Mouse (Mus musculus) urinary bladder, postnatal 14 days (tissue): ENCODE results near the gene Tax1bp3.

ENCODE experiments used
- DNase-seq: peaks from one replicate; pipeline ENCODE4 v3.0.0; 2021; ENCODE audit warnings: low spot score

Gene Tax1bp3

DNA sequence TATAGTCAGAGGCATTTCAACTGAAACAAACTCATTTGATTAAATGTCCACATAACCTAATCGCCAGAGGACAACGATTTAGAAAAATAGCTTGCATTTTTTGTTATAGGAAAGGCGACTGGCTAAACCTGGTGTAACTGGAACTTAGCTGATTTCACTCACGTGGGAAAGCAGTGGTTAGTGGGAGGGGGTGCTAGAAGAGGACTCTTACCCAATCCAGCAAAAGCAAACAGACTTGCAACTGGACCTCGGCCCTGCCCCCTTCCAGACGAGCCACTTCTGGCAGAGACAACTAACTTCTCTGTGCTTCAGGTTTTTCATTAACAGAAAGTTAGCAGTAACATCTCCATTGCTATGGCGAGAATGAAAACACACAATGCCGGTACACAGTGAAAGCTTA lies 1.3 kb upstream of the Tax1bp3 start:
- peak; percentile 46 for DNase-seq

GRCm38 (mm10) chr11:73176186-73176585 lies 697 bp upstream of the Tax1bp3 start:
- DNase-seq: no peak

GRCm38 (mm10) chr11:73177509-73177875 lies 609 bp downstream of the Tax1bp3 start:
- peak; percentile 93 for DNase-seq

GRCm38 (mm10) chr11:73177895-73178294 lies 1.0 kb downstream of the Tax1bp3 start:
- no peak for DNase-seq

- DNase-seq: no peak
Measured at GRCm38 (mm10) chr11:73185872-73186615, 9.2 kb downstream of the Tax1bp3 start.

DNA sequence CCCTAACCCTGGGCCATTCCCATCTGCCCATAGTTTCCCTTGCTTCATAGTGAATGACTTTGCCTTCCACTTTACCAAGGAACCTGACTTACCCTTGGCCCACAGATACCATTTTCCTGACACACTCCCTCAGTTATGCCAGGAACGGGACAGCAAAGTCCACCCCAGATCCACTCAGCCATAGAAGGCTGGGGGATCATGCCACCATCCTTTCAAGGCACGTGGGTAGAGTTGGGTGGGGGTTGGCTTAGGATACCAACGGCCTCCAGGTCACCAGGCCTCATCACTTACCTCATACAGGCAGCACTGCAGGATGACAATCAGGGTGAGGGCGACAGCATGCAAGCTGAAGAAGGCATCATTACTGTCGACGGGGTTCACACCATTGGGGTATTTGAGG lies 10.3 kb downstream of the Tax1bp3 start:
- DNase-seq: no peak

DNA sequence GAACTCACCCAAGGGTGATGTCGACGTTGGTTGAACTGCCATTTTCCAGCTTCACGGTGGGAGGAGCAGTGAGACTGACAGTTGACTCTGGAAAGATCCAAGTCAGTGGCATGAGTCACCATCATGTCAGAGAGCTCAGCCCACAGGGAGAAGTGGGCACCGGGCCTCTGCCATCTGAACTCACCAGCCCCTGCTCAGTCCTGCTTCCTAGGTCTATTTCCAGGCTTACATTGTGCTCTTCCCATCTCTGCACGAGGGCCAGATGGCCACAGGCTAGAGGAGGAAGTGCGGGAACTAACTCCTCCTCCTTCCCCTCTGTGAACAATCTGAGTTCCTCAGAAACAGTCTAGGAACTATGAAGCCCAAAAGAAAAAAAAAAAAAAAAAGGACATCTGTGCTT lies 16.2 kb downstream of the Tax1bp3 start:
- no peak for DNase-seq

GRCm38 (mm10) chr11:73194444-73194843 lies 17.6 kb downstream of the Tax1bp3 start:
- no peak for DNase-seq

DNA sequence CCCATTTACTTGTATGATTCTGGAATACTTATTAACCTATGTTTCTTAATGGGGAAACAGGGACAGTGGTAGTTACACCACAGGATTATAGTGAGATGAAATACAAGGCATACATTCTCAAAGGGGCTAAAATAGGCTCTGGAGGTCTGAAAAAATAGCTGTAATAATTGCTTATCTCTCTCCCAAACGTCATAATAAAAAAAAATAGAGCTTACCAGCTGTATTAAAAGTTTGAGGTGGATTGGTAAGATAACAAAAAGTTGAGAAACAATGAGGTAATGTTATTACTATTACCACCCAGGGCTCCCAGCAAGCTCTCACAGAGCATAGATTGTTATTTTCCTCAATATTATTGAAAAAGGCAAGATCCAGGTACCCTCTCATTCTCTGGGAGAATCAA lies 21.3 kb downstream of the Tax1bp3 start:
- no peak for DNase-seq

GRCm38 (mm10) chr11:73198603-73199229 lies 21.8 kb downstream of the Tax1bp3 start, which contains the start of gene Ctns:
Gene Ctns, minus strand, starts transcription at chr11:73199042.
- peak; percentile 83 for DNase-seq

DNA sequence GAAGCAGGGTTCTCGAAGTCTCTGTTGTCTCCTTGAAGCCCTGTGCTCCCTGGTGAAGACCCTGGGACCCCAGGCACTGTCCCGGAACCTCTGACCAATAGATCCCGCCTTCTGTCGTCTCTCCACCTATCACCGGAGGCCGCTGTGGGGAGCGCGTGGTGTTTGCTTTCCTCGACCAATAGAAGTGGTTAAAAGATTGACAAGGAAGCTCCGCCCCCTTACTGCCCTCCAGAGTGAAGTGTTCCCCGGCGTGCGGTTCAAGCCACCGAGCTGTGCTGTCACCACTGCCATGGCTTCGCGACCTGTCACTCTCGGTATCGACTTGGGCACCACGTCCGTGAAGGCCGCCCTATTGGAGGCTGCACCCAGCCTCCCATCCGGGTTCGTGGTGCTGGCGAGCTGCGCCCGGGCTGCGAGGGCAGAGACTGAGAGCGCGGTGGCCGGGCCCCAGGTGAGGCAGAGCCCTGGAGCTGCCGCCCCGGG lies 22.4 kb downstream of the Tax1bp3 start, which contains the start of gene Shpk:
Shpk (plus strand) TSS at position 231 of the 483 bp plus-strand sequence.
- peak; percentile 94 for DNase-seq

DNA sequence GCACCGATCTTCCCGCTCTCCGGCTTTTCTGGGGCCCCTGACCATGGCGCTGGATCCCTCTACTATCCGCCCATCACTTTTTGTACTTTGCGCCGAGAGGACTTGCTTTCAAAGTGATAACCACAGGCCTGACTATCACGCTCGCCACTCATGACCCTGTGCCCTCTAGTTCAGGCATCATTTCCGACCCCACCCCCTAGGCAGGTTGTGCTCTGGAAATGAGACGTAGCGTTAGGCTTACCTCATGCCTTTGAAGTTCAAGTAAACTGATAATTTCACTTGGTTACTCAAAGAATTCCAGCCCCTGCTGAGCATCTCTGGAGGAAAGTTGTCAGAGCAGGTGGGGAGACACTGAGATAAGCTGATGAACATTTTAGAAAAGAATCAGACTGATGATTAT lies 23.0 kb downstream of the Tax1bp3 start:
- DNase-seq: no peak

GRCm38 (mm10) chr11:73201021-73201420 lies 24.1 kb downstream of the Tax1bp3 start:
- no peak for DNase-seq

DNA sequence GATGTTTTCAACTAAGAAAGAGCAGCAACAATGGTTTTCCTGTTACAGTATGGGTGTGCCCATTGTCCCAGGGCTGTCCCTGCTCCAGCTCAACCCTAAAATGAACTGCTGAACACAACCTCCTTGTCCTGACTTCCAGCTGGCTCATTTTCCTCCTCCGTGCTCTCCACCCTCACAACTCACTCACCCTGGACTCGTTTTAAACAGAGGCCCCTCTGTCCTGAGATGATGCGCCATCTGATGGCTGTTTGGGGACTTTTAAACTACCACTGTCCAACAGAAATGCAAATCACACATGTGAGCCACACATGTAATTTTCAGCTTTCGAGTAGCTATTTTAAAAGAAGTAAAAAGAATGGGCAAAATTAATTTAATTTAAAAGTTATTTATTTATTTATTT lies 24.7 kb downstream of the Tax1bp3 start:
- DNase-seq: no peak

GRCm38 (mm10) chr11:73203895-73204294 lies 27.0 kb downstream of the Tax1bp3 start:
- no peak for DNase-seq

DNA sequence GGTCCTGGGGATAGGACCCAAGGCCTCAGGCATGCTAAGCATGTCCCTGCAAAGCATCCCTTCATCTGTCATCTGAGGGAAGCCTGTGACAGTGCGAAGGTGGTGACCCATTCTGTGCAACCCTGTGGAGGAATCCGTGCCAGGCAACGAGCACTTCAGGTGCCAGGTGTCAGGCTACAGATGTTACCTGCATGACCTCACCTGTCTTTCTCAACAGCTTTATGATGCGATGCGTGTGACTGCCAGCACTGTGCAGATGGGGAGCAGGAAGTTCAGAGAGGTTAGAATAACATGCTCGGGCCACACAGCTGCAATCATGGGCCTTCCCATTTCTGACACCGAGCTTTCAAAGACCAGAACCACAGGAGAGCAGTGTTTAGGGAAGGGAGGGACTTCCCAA lies 28.3 kb downstream of the Tax1bp3 start:
- no peak for DNase-seq

DNA sequence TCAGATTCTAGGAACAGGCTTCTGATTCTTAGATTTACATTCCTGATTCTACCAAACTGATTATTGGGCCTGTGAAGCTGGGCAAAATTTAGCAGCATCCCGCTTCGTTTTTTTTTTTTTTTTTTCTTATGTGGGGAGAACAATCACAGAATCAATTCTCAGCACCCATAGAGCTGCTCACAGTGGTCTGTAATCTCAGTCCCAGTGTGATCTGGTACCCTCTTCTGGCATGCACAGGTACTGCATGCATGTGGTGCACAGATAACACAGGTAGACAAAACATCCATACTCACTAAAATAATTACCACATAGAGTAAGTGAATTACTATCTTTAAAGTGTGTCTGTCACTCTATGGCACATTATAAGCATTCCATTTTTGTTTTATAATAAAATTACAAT lies 30.7 kb downstream of the Tax1bp3 start:
- DNase-seq: no peak

- DNase-seq: no peak
Measured at GRCm38 (mm10) chr11:73213956-73214355, 37.1 kb downstream of the Tax1bp3 start.

DNA sequence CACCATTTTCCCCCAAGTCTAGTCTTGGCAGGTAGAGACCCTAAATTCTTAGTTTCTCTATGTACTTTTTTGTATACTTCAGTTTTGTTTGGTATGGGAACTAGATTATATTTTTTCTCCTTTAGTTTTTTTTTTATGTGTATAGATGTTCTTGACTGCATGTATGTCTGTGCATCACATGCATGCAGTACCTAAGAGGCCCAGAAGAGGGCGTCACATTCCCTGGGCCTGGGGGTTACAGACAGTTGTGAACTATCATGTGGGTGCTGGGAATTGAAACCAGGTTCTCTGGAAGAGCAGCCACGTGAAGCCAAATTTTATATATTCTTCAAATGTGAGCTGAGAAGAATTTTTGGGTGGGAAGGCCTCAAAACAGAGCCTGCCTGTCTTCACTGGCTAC lies 42.8 kb downstream of the Tax1bp3 start:
- DNase-seq: no peak

- no peak for DNase-seq
Measured at GRCm38 (mm10) chr11:73220651-73221050, 43.8 kb downstream of the Tax1bp3 start.

GRCm38 (mm10) chr11:73222846-73223245 lies 46.0 kb downstream of the Tax1bp3 start:
- DNase-seq: no peak

GRCm38 (mm10) chr11:73223966-73224365 lies 47.1 kb downstream of the Tax1bp3 start:
- DNase-seq: no peak

DNA sequence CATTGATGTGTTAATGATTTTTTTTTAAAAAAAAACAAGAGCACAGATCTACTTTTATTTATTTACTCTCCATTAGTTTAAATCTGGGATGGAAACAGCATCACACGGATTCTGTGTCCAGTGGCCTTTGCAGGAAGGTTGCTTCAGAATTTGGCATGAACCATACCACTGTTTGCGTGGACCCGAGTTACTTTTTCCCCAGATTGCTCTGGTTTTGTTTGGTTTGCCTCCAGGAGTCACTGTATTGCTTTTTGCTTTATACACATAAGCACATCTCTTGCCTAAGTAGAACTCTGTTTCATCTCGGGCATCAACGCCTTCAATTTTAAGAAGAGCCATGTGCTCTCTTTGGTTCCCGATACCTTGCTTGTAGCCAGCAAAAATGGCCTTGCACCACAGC lies 49.0 kb downstream of the Tax1bp3 start:
- no peak for DNase-seq

DNA sequence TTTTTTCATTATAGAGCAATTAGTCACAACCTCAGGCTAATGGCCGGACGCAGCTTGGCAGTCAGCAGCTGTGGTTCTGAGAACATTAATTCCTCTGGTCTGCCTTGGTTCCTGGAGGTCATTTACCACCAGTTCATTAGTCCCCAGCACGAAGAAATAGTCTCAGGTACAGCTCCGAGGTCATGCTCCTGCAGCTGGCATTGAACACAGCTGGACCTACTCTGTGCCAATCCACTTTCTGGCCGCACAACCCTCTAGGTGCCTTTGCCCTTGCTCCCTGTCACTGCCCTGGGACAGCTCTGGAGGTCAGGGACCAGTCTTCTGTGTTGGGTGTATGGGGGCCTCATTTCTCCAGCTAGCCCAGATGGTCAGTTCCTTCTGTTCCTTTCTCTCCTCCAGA lies 52.0 kb downstream of the Tax1bp3 start:
- DNase-seq: no peak
